7 mouse cellular contexts compared by ENCODE assay signal in genomic region chr10:79555238-79555724, GRCm38 (mm10). TPM values are rescaled to one million over a fixed set of nuclear protein-coding genes. Genes with fewer than 3 reads are reported as not detected.
A peak's percentile ranks its signal among the peaks of the same experiment; 100 is the strongest.
DNase-seq lines count a peak whose midpoint lies in the region; ATAC-seq and TF ChIP-seq lines count a peak whose summit lies in the region.

No protein-coding gene starts in this region.

- no peak for TF ChIP-seq CTCF in lung, adult 2 months (IDR thresholded peaks at IDR 0.05; ENCODE audit: insufficient read depth, low read length)

- peaks cover 8% of the 10 kb centered on the region; the same call in 1 of the 2 replicates for H3K36me3 ChIP-seq in embryonic facial prominence, embryonic 15.5 days
- no peaks in the 10 kb centered on the region for H3K36me3 ChIP-seq in intestine, embryonic 16.5 days (ENCODE audit: control insufficient read depth, insufficient read depth, low read length)
- H3K36me3 ChIP-seq in neural tube, embryonic 14.5 days (ENCODE audit: control insufficient read depth, insufficient read depth, low read length) = 0 out of 2 replicates have a peak, but pooled peaks cover 2% of the 10 kb centered on the region

- H3K27ac ChIP-seq in embryonic facial prominence, embryonic 15.5 days (replicated peaks) = no peak overlapping the region
- H3K27ac ChIP-seq in intestine, embryonic 16.5 days (ENCODE audit: low read length) = no peak overlapping the region
- H3K27ac ChIP-seq in neural tube, embryonic 14.5 days (ENCODE audit: low read depth, low read length) = no peak overlapping the region

- no peaks in the 10 kb centered on the region for H3K27me3 ChIP-seq in embryonic facial prominence, embryonic 15.5 days
- no peaks in the 10 kb centered on the region for H3K27me3 ChIP-seq in intestine, embryonic 16.5 days (replicated peaks; ENCODE audit: control insufficient read depth, insufficient read depth, low read length)
- no peaks in the 10 kb centered on the region for H3K27me3 ChIP-seq in neural tube, embryonic 14.5 days (ENCODE audit: control insufficient read depth, insufficient read depth, low read length)

- H3K4me1 ChIP-seq in lung, adult 2 months (ENCODE audit: control insufficient read depth, insufficient read depth, low read length) = peaks cover 8% of the 10 kb centered on the region; the same call in 1 of the 2 replicates
- peaks cover 23% of the 10 kb centered on the region for H3K4me1 ChIP-seq in embryonic facial prominence, embryonic 15.5 days
- peaks cover 20% of the 10 kb centered on the region for H3K4me1 ChIP-seq in intestine, embryonic 16.5 days (ENCODE audit: control insufficient read depth, insufficient read depth, low read length)
- H3K4me1 ChIP-seq in neural tube, embryonic 14.5 days (ENCODE audit: control insufficient read depth, insufficient read depth, low read length) = peaks cover 13% of the 10 kb centered on the region

- no peak for TF ChIP-seq POLR2A in lung, adult 2 months (IDR thresholded peaks at IDR 0.05; ENCODE audit: borderline replicate concordance, extremely low read depth, low read depth, low read length)

- peak overlapping the region; percentile 99 for H3K9ac ChIP-seq in embryonic facial prominence, embryonic 15.5 days
- peak overlapping the region; percentile 95 for H3K9ac ChIP-seq in intestine, embryonic 16.5 days (ENCODE audit: low read depth, low read length)
- peak overlapping the region; percentile 89 for H3K9ac ChIP-seq in neural tube, embryonic 14.5 days (replicated peaks; ENCODE audit: low read depth, low read length)

- no peak for DNase-seq in lung, adult 2 months
- DNase-seq in lung, postnatal 10 days = no peak
- DNase-seq in spleen, postnatal 10 days (ENCODE audit: low spot score in 2 of 2) = no peak
- no peak for DNase-seq in cerebellum, adult 11 months

- ATAC-seq in embryonic facial prominence, embryonic 15.5 days (ENCODE audit: insufficient number of reproducible peaks, low FRiP score, low TSS enrichment, low read depth) = peak; percentile 18; the same call in 1 of the 2 replicates
- ATAC-seq in intestine, embryonic 16.5 days = no peak; the same call in 1 of the 2 replicates
- no peak; the same call in 1 of the 2 replicates for ATAC-seq in neural tube, embryonic 14.5 days (ENCODE audit: low read depth)

- peak overlapping the region; percentile 78 for H3K4me2 ChIP-seq in embryonic facial prominence, embryonic 15.5 days (replicated peaks)
- peak overlapping the region; percentile 95 for H3K4me2 ChIP-seq in intestine, embryonic 16.5 days (ENCODE audit: low read depth, low read length)
- H3K4me2 ChIP-seq in neural tube, embryonic 14.5 days (ENCODE audit: low read depth, low read length) = peak overlapping the region; percentile 85

- peak overlapping the region; percentile 91 for H3K4me3 ChIP-seq in lung, adult 2 months (replicated peaks; ENCODE audit: extremely low read depth, low read depth, low read length)
- peak overlapping the region; percentile 94 for H3K4me3 ChIP-seq in embryonic facial prominence, embryonic 15.5 days (replicated peaks)
- peak overlapping the region; percentile 90 for H3K4me3 ChIP-seq in intestine, embryonic 16.5 days (ENCODE audit: low read length)
- peak overlapping the region; percentile 83 for H3K4me3 ChIP-seq in neural tube, embryonic 14.5 days (ENCODE audit: low read depth, low read length)

- 27% methylated on average over 7 of the region's 7 CpGs for WGBS in lung, adult 2 months
- 23% methylated on average over 7 of the region's 7 CpGs for WGBS in embryonic facial prominence, embryonic 15.5 days
- 24% methylated on average over 7 of the region's 7 CpGs for WGBS in intestine, embryonic 16.5 days
- WGBS in neural tube, embryonic 14.5 days = 24% methylated on average over 7 of the region's 7 CpGs

- H3K9me3 ChIP-seq in embryonic facial prominence, embryonic 15.5 days (replicated peaks) = 0 out of 2 replicates have a peak, but pooled peaks cover 3% of the 10 kb centered on the region
- H3K9me3 ChIP-seq in intestine, embryonic 16.5 days (ENCODE audit: control insufficient read depth, low read length) = no peaks in the 10 kb centered on the region
- no peaks in the 10 kb centered on the region for H3K9me3 ChIP-seq in neural tube, embryonic 14.5 days (ENCODE audit: control insufficient read depth, low read length)

RNA-seq across cellular contexts. Expression of gene Mier2, which starts 0.3 kb away (rescaled TPM):
- 62.5 and 71.8 TPM in 2 replicates for polyA plus RNA-seq in lung, adult 2 months (2012; rRNA removed)
- polyA plus RNA-seq in embryonic facial prominence, embryonic 15.5 days (2015; fragmentation: Nextera tagmentation; extraction: Ambion mirVana) = 70.3 and 71.4 TPM in 2 replicates
- 36.7 and 38.4 TPM in 2 replicates for polyA plus RNA-seq in intestine, embryonic 16.5 days (2015; fragmentation: Nextera tagmentation; extraction: Ambion mirVana)
- polyA plus RNA-seq in neural tube, embryonic 14.5 days (2014; fragmentation: Nextera tagmentation; extraction: Ambion mirVana) = 54.2 and 59.9 TPM in 2 replicates

RNA-seq across cellular contexts. Expression of gene Plpp2, which starts 21.7 kb away (rescaled TPM):
- polyA plus RNA-seq in lung, adult 2 months (2012; rRNA removed) = 27.9 and 30.4 TPM in 2 replicates
- polyA plus RNA-seq in embryonic facial prominence, embryonic 15.5 days (2015; fragmentation: Nextera tagmentation; extraction: Ambion mirVana) = 25.3 and 25.9 TPM in 2 replicates
- 140 and 145 TPM in 2 replicates for polyA plus RNA-seq in intestine, embryonic 16.5 days (2015; fragmentation: Nextera tagmentation; extraction: Ambion mirVana)
- 18.3 and 22.6 TPM in 2 replicates for polyA plus RNA-seq in neural tube, embryonic 14.5 days (2014; fragmentation: Nextera tagmentation; extraction: Ambion mirVana)

RNA-seq across cellular contexts. Expression of gene Theg, which starts 31.9 kb away (rescaled TPM):
- not detected in 2 replicates for polyA plus RNA-seq in lung, adult 2 months (2012; rRNA removed)
- polyA plus RNA-seq in embryonic facial prominence, embryonic 15.5 days (2015; fragmentation: Nextera tagmentation; extraction: Ambion mirVana) = not detected in 2 replicates
- not detected in 2 replicates for polyA plus RNA-seq in intestine, embryonic 16.5 days (2015; fragmentation: Nextera tagmentation; extraction: Ambion mirVana)
- not detected in 2 replicates for polyA plus RNA-seq in neural tube, embryonic 14.5 days (2014; fragmentation: Nextera tagmentation; extraction: Ambion mirVana)

RNA-seq across cellular contexts. Expression of gene C2cd4c, which starts 58.5 kb away (rescaled TPM):
- not detected in 2 replicates for polyA plus RNA-seq in lung, adult 2 months (2012; rRNA removed)
- not detected in 2 replicates for polyA plus RNA-seq in embryonic facial prominence, embryonic 15.5 days (2015; fragmentation: Nextera tagmentation; extraction: Ambion mirVana)
- polyA plus RNA-seq in intestine, embryonic 16.5 days (2015; fragmentation: Nextera tagmentation; extraction: Ambion mirVana) = 0.02 and 0.07 TPM in 2 replicates
- 0.66 and 1.3 TPM in 2 replicates for polyA plus RNA-seq in neural tube, embryonic 14.5 days (2014; fragmentation: Nextera tagmentation; extraction: Ambion mirVana)
